Mouse (Mus musculus): ENCODE data around the gene Vps26a.

DNA sequence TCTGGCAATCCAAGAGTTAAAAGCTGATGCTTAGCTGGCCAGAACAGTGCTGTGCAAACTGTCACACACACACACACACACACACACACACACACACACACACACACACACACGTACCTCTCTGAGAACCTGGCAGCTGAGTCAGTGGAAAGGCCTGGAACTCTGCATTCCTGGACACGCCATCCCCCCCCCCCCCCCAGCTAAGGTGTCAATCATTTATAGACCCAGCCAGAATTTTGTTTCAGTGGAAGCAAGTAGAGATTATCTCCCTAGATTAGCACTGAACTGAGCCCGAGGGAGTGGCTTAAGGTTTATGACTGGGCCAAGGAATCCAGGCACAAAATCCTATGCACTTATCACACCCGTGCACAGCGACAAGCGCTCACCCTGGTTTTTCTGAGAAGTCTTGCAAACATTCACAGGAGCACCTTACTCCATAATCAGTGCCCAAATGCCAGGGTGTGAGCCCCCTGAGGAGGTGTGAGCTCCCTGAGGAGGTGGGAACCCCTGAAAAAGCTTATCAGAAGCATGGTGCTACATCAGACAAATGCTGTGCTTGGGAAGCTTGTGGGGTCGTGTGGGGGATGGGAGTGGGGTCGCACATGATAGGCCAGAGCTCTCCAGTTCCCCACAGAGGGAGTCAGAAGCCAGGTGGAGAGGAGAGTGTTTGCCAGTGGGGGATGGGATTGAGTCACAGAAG lies 73.5 kb downstream of the Vps26a start:
- TF ChIP-seq POLR2A (IDR thresholded peaks at IDR 0.05; ENCODE audit: extremely low read depth, insufficient read depth, low read length) (no peak), CTCF (IDR thresholded peaks at IDR 0.05; ENCODE audit: extremely low read depth, insufficient read depth, low read length) (no peak)

All from cortical plate, adult 2 months (tissue).